In genomic region chr5:50195993-50196392, GRCm38 (mm10) we compare ENCODE assay signal across 24 mouse cellular contexts.
DNase-seq lines count a peak whose midpoint lies in the region; ATAC-seq and TF ChIP-seq lines count a peak whose summit lies in the region.
"Had no signal": no experiment of that assay in that cellular context is flagged by ENCODE, and none has a peak within 500 bp of the region (broad histone marks: within the 10 kb centered on the region; RNA-seq: fewer than 3 reads in every experiment).

No protein-coding gene starts in this region.

- no peak overlapping the region for H3K9ac ChIP-seq in intestine, embryonic 14.5 days (ENCODE audit: low read length)
- H3K9ac ChIP-seq in intestine, postnatal 0 days (ENCODE audit: low read depth, low read length), result no peak overlapping the region
- no peak overlapping the region for H3K9ac ChIP-seq in embryonic facial prominence, embryonic 13.5 days
- no peak overlapping the region for H3K9ac ChIP-seq in limb, embryonic 14.5 days (ENCODE audit: low read depth, low read length, severe bottlenecking)
- H3K9ac ChIP-seq: heart, embryonic 15.5 days; liver, embryonic 15.5 days; lung, embryonic 15.5 days had no signal

- WGBS in intestine, embryonic 14.5 days, result 72% methylated on average over 3 of the region's 3 CpGs
- 70% methylated on average over 3 of the region's 3 CpGs for WGBS in intestine, postnatal 0 days
- WGBS in embryonic facial prominence, embryonic 13.5 days, result 54% methylated on average over 3 of the region's 3 CpGs
- 51% methylated on average over 3 of the region's 3 CpGs for WGBS in limb, embryonic 14.5 days

- no peaks in the 10 kb centered on the region for H3K27me3 ChIP-seq in intestine, embryonic 14.5 days (replicated peaks; ENCODE audit: control insufficient read depth, insufficient read depth, low read length)
- no peaks in the 10 kb centered on the region for H3K27me3 ChIP-seq in intestine, postnatal 0 days (replicated peaks; ENCODE audit: control insufficient read depth, insufficient read depth, low read length)
- H3K27me3 ChIP-seq in embryonic facial prominence, embryonic 13.5 days, result no peaks in the 10 kb centered on the region
- H3K27me3 ChIP-seq in limb, embryonic 14.5 days (ENCODE audit: control insufficient read depth, insufficient read depth, low read length), result no peaks in the 10 kb centered on the region
- H3K27me3 ChIP-seq: heart, embryonic 15.5 days; liver, embryonic 15.5 days; lung, embryonic 15.5 days had no signal

- no peaks in the 10 kb centered on the region for H3K4me1 ChIP-seq in intestine, embryonic 14.5 days (replicated peaks; ENCODE audit: control insufficient read depth, insufficient read depth, low read length)
- no peaks in the 10 kb centered on the region for H3K4me1 ChIP-seq in intestine, postnatal 0 days (replicated peaks; ENCODE audit: control insufficient read depth, insufficient read depth, low read length)
- H3K4me1 ChIP-seq in embryonic facial prominence, embryonic 13.5 days, result 0 out of 2 replicates have a peak, but pooled peaks cover 6% of the 10 kb centered on the region
- peaks cover 15% of the 10 kb centered on the region for H3K4me1 ChIP-seq in limb, embryonic 14.5 days (ENCODE audit: control insufficient read depth, insufficient read depth, low read length)
- H3K4me1 ChIP-seq: heart, embryonic 10.5 days; heart, embryonic 15.5 days; liver, embryonic 15.5 days; lung, embryonic 15.5 days had no signal

- peak overlapping the region; percentile 5; the same call in 1 of the 2 replicates for H3K27ac ChIP-seq in intestine, embryonic 14.5 days (ENCODE audit: low read depth)
- no peak overlapping the region for H3K27ac ChIP-seq in intestine, postnatal 0 days (ENCODE audit: low read depth, low read length)
- H3K27ac ChIP-seq in embryonic facial prominence, embryonic 13.5 days, result peak overlapping the region; percentile 69
- peak overlapping the region; percentile 85 for H3K27ac ChIP-seq in limb, embryonic 14.5 days (replicated peaks; ENCODE audit: low read depth, low read length)
- H3K27ac ChIP-seq: heart, embryonic 10.5 days; heart, embryonic 15.5 days; liver, embryonic 15.5 days; lung, embryonic 15.5 days had no signal

- no peak overlapping the region for H3K4me2 ChIP-seq in intestine, embryonic 14.5 days (ENCODE audit: low read length)
- no peak overlapping the region for H3K4me2 ChIP-seq in intestine, postnatal 0 days (replicated peaks; ENCODE audit: low read depth)
- no peak overlapping the region for H3K4me2 ChIP-seq in embryonic facial prominence, embryonic 13.5 days
- H3K4me2 ChIP-seq in limb, embryonic 14.5 days (replicated peaks; ENCODE audit: low read depth, low read length, severe bottlenecking), result no peak overlapping the region
- H3K4me2 ChIP-seq: heart, embryonic 15.5 days; liver, embryonic 15.5 days; lung, embryonic 15.5 days; midbrain, embryonic 11.5 days had no signal

- no peak for TF ChIP-seq CTCF in intestine, postnatal 0 days (IDR thresholded peaks at IDR 0.05; ENCODE audit: low read depth)

- no peaks in the 10 kb centered on the region for H3K9me3 ChIP-seq in intestine, embryonic 14.5 days (ENCODE audit: control insufficient read depth, low read length)
- H3K9me3 ChIP-seq in intestine, postnatal 0 days (ENCODE audit: control insufficient read depth), result no peaks in the 10 kb centered on the region
- no peaks in the 10 kb centered on the region for H3K9me3 ChIP-seq in embryonic facial prominence, embryonic 13.5 days
- no peaks in the 10 kb centered on the region for H3K9me3 ChIP-seq in limb, embryonic 14.5 days (ENCODE audit: control insufficient read depth, low read length)
- H3K9me3 ChIP-seq: heart, embryonic 10.5 days; heart, embryonic 15.5 days; liver, embryonic 15.5 days; lung, embryonic 15.5 days had no signal

- no peak for ATAC-seq in intestine, embryonic 14.5 days (replicated peaks; ENCODE audit: low FRiP score, low TSS enrichment, low read depth)
- ATAC-seq in intestine, postnatal 0 days, result no peak
- ATAC-seq in embryonic facial prominence, embryonic 13.5 days (ENCODE audit: insufficient number of reproducible peaks, insufficient read depth, low FRiP score, low TSS enrichment, low read depth), result no peak
- peak; percentile 53 for ATAC-seq in limb, embryonic 14.5 days (ENCODE audit: low FRiP score, low read depth)
- ATAC-seq: CD4-positive, CD25-positive, alpha-beta regulatory T cell, adult 4 months; forebrain, embryonic 16.5 days; midbrain, embryonic 16.5 days had no signal

- DNase-seq in intestine, embryonic 14.5 days (ENCODE audit: low spot score), result no peak
- peak; percentile 34 for DNase-seq in forelimb bud, embryonic 11.5 days (ENCODE audit: low read depth, low spot score)
- DNase-seq in limb, embryonic 14.5 days (ENCODE audit: low spot score), result no peak
- DNase-seq in lung, adult 18-20 months, result no peak
- DNase-seq in kidney, adult 11 months, result no peak
- DNase-seq: adrenal gland, adult 8-10 months; cerebellum, adult 2 months; cerebellum, postnatal 14 days; gastrocnemius, postnatal 10 days; kidney, adult 8-10 months; kidney, postnatal 10 days; spleen, adult 18-20 months; thymus, postnatal 25 days had no signal

- no peaks in the 10 kb centered on the region for H3K36me3 ChIP-seq in intestine, embryonic 14.5 days (ENCODE audit: control insufficient read depth, insufficient read depth, low read length)
- H3K36me3 ChIP-seq in intestine, postnatal 0 days (ENCODE audit: control insufficient read depth, insufficient read depth), result no peaks in the 10 kb centered on the region
- no peaks in the 10 kb centered on the region for H3K36me3 ChIP-seq in embryonic facial prominence, embryonic 13.5 days
- H3K36me3 ChIP-seq in limb, embryonic 14.5 days (ENCODE audit: control insufficient read depth, insufficient read depth, low read length), result no peaks in the 10 kb centered on the region
- H3K36me3 ChIP-seq: heart, embryonic 10.5 days; heart, embryonic 15.5 days; liver, embryonic 15.5 days; lung, embryonic 15.5 days had no signal

- TF ChIP-seq POLR2A in limb, embryonic 14.5 days (IDR thresholded peaks at IDR 0.05; ENCODE audit: borderline replicate concordance, extremely low read depth, insufficient read depth, insufficient read length), result no peak

- no peak overlapping the region for H3K4me3 ChIP-seq in intestine, embryonic 14.5 days (ENCODE audit: low read depth, low read length)
- H3K4me3 ChIP-seq in intestine, postnatal 0 days (ENCODE audit: low read depth, low read length), result no peak overlapping the region
- H3K4me3 ChIP-seq in embryonic facial prominence, embryonic 13.5 days, result no peak overlapping the region
- no peak overlapping the region for H3K4me3 ChIP-seq in limb, embryonic 14.5 days (replicated peaks; ENCODE audit: low read length)
- H3K4me3 ChIP-seq: erythroblast, embryonic 14.5 days; heart, embryonic 10.5 days; heart, embryonic 15.5 days; liver, embryonic 15.5 days; lung, embryonic 15.5 days had no signal
